Mouse (Mus musculus): ENCODE data around the gene Csrnp2. TPM values are rescaled to one million over a fixed set of nuclear protein-coding genes. Genes with fewer than 3 reads are reported as not detected.
"Not testable (repeated sequence)": the region's sequence is repeated elsewhere in the genome, so short reads cannot be mapped to it uniquely, and the experiment has no call there.

Gene Csrnp2
- 10 to 100 TPM; 33.8 to 38.0 TPM for total RNA-seq (2021)

DNA sequence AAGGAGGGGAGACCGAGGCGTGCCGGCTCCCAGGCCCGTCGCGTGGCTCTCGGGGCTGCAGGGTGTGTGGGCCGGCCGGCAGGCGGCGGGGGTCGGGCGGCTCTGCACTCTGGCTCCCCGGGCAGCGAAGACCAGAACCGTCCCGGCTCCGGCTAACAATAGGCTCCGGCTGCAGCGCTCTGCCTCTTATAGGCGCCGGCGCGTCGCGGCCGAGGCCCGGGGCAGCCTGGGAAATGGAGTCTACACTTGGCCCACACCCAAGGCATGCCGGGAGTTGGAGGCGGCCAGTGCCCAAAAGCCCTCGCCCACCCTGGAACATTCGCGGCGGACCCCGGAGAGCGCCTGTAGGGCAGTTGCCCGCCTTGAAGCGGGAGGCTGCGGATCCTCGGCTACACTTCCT, at the start of gene Csrnp2:
Gene Csrnp2 (minus strand): TSS at position 387 of the 400 bp plus-strand sequence.
- peak; percentile 92 to 94 for DNase-seq (ENCODE audit: low spot score in 2 of 2)
- intact Hi-C loops (cut with DNase I), result no loop called here

DNA sequence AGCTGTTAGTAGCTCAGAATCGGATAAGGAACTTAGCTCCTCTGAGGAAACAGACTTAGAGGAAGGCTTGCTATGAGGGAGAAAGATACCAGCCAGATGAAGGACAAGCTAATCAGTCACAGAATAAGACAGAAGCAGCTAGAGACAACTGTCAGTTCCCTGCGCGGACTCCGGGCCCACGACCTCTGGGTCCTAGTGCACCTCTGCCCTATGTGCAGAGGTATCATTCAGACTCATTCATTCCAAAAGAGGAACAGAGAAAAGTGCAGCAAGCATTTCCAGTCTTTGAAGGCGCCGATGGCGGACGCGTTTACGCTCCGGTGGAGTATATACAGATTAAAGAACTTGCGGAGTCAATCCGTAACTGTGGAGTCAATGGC, 48.4 kb upstream of the Csrnp2 start:
- DNase-seq (ENCODE audit: low spot score in 2 of 2); intact Hi-C loops (cut with DNase I): not testable (repeated sequence)

DNA sequence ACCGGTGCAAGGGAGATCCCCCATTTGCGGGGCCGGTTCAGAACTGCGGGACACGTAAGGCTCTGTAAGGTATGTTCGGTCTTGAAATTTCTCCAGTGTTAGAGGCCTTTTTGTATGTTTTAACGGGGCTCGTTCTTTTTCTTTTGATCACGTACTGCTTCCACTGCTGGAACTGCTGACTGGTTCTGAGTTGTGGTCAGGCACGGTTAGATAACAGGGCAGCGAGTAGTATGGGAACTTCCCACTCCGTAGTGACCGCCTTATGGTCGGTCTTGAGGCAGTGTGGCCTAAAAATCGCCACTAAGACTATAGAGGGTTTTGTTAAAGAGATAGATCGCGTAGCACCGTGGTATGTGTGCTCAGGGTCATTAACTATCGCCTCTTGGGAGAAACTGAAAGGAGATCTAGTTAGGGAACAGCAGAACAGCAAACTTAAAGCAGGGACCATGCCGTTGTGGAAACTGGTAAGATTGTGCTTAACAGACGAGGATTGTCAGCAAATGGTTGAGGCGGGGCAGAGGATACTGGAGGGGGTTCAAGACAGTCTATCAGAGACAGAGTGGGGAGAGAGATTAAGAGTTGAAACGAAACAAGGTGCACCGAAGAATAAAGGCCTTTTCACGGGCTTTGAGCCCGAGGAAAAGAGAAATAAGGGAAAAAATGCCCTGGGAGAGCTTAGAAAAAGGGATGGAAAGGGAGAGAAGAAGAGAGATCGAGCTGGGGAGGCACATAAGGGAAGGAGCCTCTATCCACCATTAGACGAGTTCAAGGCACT, 47.8 kb upstream of the Csrnp2 start:
- DNase-seq (ENCODE audit: low spot score in 2 of 2), result not testable (repeated sequence)

DNA sequence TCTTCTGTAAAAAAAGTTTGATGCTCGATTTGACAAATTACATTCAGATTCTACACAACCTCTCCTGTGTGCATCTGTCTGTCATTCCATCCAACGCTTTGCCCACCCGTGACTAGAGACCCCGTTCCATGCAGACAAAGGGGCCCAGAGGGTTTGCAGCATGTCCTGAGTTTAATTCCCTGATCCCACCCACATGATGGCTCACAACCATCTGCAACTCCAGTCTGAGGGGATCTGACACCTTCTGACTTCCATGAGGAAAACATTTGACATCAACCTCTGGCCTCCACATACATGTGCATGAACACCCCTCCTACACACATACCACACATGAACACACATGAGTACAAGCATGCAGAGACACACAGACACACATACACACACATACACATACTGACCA, 46.1 kb upstream of the Csrnp2 start:
- no peak for DNase-seq (ENCODE audit: low spot score in 2 of 2)
- intact Hi-C loops (cut with DNase I), result no loop called here

More for the DNA sequence above, 47.8 kb upstream of the Csrnp2 start:
- intact Hi-C loops (cut with DNase I), result not testable (repeated sequence)

DNA sequence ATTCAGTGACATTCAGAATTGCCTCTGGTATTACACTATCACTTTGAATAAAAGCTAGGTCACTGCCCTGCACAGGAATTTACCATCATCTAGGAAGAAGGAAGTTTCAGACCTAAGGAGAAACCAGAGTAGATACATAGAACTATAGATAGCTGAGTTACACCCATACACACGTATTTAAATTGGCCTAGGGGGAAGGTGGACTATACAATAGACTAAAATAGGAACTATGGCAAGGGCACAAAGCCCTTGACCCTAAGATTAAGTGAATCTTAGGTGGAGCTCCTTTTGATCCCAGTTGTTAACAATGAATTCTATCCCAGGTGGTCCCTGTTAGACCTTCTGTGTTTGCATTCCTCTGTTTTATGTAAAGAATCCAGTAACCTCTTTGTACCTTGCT, 45.7 kb upstream of the Csrnp2 start:
- DNase-seq (ENCODE audit: low spot score in 2 of 2); intact Hi-C loops (cut with DNase I): not testable (repeated sequence)

DNA sequence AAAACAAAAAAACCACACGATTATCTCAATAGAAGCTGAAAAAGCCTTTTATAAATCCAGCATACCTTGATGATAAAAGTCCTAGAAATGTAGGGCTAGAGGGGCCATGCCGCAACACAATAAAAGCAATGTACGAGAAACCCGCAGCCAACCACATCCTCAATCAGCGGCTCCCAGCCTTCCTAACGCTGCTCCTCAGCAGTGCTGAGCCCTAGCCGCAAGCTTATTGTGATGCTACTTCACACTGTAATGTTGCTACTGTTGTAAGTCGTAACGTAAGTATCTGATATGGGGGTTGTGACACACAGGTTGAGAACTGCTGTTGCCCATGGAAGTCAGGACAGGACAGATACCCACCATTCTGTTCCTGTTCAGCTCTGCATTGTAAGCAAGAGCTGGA, 44.1 kb upstream of the Csrnp2 start:
- intact Hi-C loops (cut with DNase I), result loop anchor here (5.0 kb wide), 2 partner anchors 73 to 143 kb away; no protein-coding TSS in a partner anchor
- DNase-seq (ENCODE audit: low spot score in 2 of 2), result no peak

DNA sequence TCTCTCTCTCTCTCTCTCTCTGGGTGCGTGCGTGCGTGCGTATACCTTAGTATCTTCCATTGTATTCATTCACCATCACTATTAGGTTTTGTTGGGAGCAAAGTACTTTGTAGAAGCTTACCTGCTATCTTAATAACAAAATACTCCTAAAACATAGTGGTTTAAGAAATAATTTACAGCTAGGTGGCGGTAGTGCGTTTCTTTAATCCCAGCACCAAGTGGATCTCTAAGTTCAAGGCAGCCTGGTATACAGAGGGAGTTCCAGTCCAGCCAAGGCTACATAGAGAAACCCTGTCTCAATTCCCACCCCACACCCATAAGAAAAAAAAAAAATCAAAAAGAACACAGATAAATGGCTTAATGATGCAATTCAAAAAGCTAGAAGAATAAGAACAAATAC, 42.6 kb upstream of the Csrnp2 start:
- no peak for DNase-seq (ENCODE audit: low spot score in 2 of 2)
- intact Hi-C loops (cut with DNase I), result loop anchor here (5.0 kb wide), 2 partner anchors 74 to 144 kb away; no protein-coding TSS in a partner anchor

DNA sequence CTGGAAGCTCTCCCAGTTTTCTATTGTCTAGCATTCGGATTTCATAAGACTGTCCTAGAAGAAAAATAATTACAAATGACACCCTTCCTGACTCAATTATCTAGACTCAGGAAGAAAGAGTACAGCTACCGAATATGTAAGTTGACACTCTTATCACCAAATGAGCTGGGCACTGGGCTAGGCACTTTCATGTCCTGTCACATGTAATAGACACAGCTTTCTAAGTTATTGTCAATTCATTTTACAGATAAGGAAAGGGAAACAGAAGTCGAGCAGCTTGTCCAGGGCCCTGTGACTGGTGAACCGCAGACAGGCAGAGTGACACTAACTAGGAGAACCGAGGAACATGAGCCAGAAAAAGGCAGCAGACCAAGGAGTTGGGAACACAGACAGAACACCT, 32.6 kb upstream of the Csrnp2 start:
- no peak for DNase-seq (ENCODE audit: low spot score in 2 of 2)
- intact Hi-C loops (cut with DNase I), result no loop called here

DNA sequence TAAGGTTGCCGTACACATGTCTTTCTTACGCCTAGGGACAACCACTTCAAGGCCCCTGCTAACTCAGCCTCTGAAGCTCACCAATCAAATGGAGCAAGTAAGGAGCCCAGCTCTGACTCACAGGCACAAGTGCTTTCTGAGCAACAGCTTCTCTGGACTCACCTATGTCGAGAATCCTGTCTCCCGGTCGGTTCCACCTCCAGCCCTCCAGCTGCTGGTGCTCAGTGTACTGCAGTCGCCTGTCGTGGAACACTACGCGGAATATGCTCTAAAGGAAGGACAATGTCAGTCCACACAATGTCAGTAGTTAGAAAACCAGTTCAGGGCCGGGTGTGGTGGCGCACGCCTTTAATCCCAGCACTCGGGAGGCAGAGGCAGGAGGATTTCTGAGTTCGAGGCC, 30.1 kb upstream of the Csrnp2 start:
- DNase-seq (ENCODE audit: low spot score in 2 of 2), result no peak
- intact Hi-C loops (cut with DNase I), result no loop called here

DNA sequence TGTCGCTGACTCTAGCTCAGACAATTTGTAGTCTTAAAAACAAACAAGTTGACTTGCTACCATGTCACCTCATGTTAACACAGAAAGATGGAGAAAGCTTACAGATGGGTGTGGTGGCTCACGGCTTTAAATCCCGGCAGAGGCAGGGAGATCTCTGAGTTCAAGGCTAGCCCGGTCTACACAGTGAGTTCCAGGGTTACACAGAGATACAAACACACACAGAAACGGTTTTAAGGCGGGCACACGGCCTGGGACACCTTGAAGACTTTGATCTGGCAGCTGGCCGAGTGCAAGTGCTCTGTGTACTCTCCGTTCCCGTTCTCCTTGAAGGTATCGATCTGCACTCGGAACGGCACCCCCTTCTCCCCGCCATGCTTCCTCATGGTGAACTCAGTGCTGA, 25.0 kb upstream of the Csrnp2 start:
- intact Hi-C loops (cut with DNase I), result no loop called here

DNA sequence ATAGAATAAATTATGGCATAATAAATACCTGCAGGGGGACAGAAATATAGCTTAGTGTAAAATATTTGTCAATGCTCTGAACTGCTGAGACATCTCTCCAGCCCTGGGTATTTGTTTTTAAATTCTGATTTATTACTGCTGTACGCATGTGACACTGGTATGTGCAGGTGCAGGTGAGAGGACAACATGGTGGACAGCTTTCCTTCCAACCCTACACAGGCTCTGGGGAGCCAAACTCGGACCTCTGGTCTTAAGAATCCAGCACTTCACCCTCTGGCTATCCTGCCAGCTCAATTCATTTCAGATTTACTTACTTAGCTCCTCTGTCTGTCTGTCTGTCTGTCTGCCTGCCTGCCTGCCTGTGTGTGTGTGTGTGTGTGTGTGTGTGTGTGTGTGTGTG, 19.8 kb upstream of the Csrnp2 start:
- intact Hi-C loops (cut with DNase I), result no loop called here
- no peak for DNase-seq (ENCODE audit: low spot score in 2 of 2)

More for the DNA sequence above, 25.0 kb upstream of the Csrnp2 start:
- DNase-seq (ENCODE audit: low spot score in 2 of 2), result no peak

DNA sequence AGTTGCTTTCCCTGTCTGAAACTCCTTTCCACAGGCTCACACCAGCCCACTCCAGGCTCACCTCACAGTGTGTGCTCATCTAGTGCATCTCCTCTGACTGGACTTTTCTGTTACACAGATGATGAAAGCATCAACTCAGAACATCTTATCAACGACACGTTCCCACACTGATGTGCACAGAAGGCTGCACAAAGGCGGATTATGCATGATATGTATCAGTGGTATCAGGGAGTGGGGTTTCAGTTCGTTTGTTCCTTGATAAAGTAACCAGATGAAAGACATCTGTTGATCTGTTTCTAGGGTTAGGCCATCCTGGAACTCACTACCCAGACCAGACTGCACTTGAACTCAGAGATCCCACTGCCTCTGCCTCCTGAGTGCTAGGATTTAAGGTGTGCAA, 18.1 kb upstream of the Csrnp2 start:
- intact Hi-C loops (cut with DNase I), result no loop called here
- DNase-seq (ENCODE audit: low spot score in 2 of 2), result no peak

DNA sequence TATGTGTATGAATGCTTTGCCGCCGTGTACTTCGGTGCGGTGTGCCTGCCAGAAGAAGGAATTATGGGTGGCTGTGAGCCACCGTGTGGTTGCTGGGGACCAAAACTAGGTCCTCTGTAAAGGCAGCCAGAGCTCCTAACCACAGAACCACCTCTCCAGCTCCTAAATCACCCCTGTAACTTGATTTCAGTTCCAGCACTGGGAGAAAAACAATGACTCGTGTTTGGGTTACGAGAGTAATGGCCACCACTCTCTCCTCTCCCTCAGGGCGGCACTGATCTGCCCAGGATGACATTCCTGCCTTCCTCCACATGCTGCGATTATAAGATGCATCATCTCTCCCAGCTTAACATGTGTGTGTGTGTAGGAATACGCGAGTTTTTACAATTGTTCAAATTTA, 14.8 kb upstream of the Csrnp2 start:
- intact Hi-C loops (cut with DNase I), result no loop called here
- no peak for DNase-seq (ENCODE audit: low spot score in 2 of 2)

DNA sequence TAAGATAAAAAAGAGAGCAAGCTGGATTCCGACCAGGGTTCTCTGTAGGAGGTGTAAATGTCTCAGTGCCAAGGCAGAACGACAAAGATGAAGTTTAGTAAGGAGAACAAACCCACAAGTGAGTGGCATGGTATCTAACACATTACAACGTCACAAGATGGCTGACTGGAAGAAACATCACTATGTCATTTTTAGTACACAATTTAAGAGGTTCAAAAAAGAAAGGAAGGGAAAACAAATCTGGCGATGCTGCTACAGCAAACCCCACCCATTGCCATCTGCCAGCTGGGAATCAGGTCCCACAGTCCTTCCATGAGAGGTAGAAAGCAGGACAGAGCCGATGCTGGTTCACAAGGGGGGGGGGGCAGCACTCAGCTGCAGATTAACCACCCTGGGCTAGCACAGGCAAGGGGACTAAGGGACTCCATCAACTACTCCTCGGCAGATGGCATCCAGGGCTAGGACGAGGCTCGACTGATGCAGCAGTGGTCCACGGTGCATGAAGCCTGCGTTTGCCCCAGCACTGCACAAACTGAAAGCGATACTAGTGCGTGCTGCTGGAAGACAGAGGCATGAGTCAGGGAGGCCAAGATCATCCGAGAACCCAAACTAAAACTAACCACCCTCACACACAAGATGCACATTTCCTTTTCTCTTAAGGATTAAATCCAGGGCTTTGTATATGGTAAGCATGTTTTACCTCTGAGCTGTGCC, 13.3 kb upstream of the Csrnp2 start:
- DNase-seq (ENCODE audit: low spot score in 2 of 2), result no peak
- intact Hi-C loops (cut with DNase I), result no loop called here

DNA sequence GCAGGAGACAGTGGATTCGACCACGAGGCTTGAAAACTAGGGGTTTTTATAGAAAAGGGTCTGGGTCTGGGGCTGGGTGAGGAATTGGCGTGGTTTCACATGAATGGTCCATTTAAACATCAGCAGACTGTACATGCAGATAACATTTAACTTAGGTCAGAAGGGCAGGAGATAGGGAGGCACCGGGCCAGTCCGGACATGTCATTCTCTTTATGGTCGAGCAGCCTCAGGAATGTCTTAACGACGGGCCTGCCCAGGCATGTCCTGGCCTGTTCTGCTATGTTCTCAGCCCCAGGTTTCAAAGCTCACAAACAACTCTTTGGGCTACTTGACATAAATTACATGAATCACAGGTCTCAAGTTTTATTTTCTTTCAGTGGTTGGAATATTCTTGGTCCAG, 4.2 kb upstream of the Csrnp2 start:
- DNase-seq (ENCODE audit: low spot score in 2 of 2); intact Hi-C loops (cut with DNase I): not testable (repeated sequence)

DNA sequence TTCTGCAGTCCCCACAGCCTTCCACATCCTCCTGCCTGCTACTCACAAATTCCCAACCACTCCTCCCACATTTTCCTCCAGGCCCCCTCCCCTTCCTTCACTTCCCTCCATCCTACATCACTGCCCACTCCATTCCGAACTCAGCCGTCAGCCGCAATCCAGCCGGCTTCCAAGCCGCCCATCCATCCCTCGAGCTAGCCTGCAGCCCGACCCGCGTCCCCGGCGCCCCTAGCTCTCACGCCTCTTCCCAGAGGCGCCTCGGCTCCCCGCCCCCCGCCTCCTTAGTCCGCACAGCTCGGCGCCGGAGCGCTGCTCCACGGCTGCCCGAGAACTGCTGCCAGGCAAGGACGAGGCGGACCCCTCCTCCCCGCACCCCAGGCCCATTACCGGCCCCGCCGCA, 641 bp downstream of the Csrnp2 start:
- intact Hi-C loops (cut with DNase I), result no loop called here
- DNase-seq (ENCODE audit: low spot score in 2 of 2), result peak; percentile 56 to 61

DNA sequence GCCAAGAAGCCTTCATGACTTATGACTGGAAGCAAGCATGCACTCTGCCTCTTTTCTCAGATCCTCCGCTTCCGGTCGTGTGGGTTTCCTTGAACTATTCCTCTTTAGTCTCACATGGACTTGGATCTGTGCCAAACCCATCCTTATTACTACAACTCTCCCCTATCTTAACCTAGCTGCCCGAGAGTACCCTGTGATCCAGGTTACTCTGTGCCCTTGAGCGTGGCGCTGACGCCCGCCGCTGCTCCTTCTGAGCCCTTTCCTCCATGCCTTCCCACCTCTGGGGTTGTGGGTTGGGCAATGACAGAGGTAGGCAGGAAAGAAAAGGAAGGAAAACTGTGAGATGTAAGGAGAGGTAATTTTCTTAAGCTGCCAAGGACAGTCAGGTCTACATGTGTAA, 3.3 kb downstream of the Csrnp2 start:
- DNase-seq (ENCODE audit: low spot score in 2 of 2), result no peak
- intact Hi-C loops (cut with DNase I), result no loop called here

DNA sequence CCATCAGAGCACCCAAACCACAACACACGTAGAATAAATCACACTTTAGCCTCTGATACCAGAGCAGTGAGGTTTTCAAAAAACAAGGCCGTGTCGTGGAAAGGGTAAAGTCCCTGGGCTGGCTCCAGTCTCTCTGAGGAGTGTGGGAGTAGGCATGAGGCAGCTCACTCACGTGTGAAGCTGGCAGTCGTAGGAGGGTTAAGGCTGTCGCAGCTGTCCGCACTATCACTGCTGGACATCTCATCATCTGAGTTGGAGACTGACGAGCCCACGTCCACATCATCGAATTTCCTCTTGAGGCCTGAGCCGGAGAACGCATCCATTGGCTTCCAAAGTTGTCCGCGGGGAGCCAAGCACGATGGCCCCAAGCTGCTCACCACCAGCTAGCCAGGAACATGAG, 6.0 kb downstream of the Csrnp2 start:
- intact Hi-C loops (cut with DNase I), result no loop called here
- DNase-seq (ENCODE audit: low spot score in 2 of 2), result no peak

DNA sequence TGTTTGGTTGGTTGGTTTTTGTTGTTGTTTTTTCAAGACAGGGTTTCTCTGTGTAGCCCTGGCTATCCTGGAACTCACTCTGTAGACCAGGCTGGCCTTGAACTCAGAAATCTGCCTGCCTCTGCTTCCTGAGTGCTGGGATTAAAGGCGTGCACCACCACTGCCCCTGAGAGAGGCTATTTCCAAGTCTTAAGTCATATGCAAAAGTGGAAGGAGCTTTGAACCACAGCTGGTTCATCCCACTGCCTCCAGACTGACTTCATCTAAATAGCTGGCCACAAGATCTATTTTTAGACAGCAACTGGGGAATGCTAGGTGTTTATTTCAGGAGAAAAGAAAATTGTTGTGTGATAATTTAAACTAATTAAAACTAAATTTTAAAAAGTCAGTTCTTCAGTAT, 7.0 kb downstream of the Csrnp2 start:
- intact Hi-C loops (cut with DNase I); DNase-seq (ENCODE audit: low spot score in 2 of 2): not testable (repeated sequence)

DNA sequence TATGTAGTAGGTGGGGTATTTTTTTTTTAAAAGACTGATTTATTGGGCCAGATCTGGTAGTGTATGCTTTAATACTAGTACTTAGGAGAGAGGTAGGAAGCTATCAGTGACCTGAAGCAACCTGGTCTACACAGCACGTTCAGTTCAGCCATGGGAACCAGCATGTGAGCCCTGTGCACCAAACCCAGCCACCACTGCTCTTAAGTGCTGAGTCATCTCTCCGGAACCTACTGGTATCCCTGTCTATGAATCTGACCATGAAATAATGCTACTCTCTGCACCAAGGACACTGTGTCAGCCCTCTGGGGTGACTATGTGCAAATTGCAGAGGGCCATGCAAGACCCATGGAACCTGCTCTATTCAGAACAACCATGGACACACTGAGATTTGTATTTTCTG, 8.2 kb downstream of the Csrnp2 start:
- no peak for DNase-seq (ENCODE audit: low spot score in 2 of 2)
- intact Hi-C loops (cut with DNase I), result no loop called here

DNA sequence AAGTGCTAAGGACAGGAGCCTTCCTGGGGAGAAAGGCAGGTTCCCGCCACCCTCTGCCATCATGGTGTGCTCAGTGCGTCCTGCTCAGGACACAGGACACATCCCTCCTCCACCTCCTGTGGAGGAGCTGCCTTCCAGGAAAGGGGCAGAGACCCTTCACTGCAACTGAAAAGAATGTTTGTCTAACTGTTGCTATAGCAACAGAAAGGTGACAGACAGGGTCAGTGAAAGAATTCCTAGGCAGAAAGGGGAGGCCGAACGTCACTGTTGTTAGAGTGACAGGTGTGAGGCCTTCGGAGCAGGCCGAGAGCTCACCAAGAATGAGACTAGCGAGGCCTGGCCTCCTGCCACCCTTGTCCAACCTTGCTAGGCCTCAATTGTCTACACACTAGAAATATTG, 8.8 kb downstream of the Csrnp2 start:
- DNase-seq (ENCODE audit: low spot score in 2 of 2), result no peak
- intact Hi-C loops (cut with DNase I), result no loop called here
